Mouse (Mus musculus) ovary, adult 10 weeks (tissue): ENCODE data around the gene 1700028P14Rik. TPM values are rescaled to one million over a fixed set of nuclear protein-coding genes. Genes with fewer than 3 reads are reported as not detected.

Experiments used
- polyA plus RNA-seq: library from polyadenylated mRNA; stranded (reverse); fragments of 350-450 nt; fragmentation: Illumina TruSeq; extraction: RNeasy Lipid Tissue Mini Kit (QIAGEN cat#74804); gene quantifications from one replicate; pipeline ENCODE4 v1.2.3, GENCODE M21; 2014

The 1700028P14Rik gene
- polyA plus RNA-seq = 4.9 TPM

GRCm38 (mm10) chr19:23652644-23653043 is at the start of gene 1700028P14Rik:
TSS of gene 1700028P14Rik (minus strand) at chr19:23652812.

GRCm38 (mm10) chr19:23687296-23688021 is 34.8 kb upstream of the 1700028P14Rik start, which contains the start of gene Ptar1:
TSS of gene Ptar1 (plus strand) at chr19:23687429.

Other genes with a start within 250 kb of the 1700028P14Rik start
- gene Mamdc2, start 204.4 kb downstream of the 1700028P14Rik start, polyA plus RNA-seq = 30.7 TPM
- 48.7 TPM for gene Ptar1, start 34.6 kb upstream of the 1700028P14Rik start, polyA plus RNA-seq
- 3.5 TPM for gene Apba1, start 106.1 kb upstream of the 1700028P14Rik start, polyA plus RNA-seq